Mouse (Mus musculus) neural tube, embryonic 11.5 days (tissue): ENCODE data around the gene Rassf2. TPM values are rescaled to one million over a fixed set of nuclear protein-coding genes. Genes with fewer than 3 reads are reported as not detected.

ENCODE experiments used
- ATAC-seq: fragments of 200-750 bp; cut with Nextera tagmentation; 2 replicates; pipeline ENCODE4 v1.8.0; 2017; ENCODE audit warnings: moderate number of reproducible peaks, mild to moderate bottlenecking, moderate TSS enrichment, moderate library complexity; ENCODE audit not compliant: insufficient read depth, low FRiP score, low TSS enrichment
- DNase-seq: peaks from one replicate; pipeline ENCODE4 v3.0.0-alpha.2; 2015; ENCODE audit warnings: low spot score
- H3K27ac ChIP-seq: fragments of 300-500 bp; sonication (generic); 2 replicates; pipeline ENCODE4 v1.5.1; 2014; ENCODE audit warnings: low read depth, mild to moderate bottlenecking, low read length
- H3K27me3 ChIP-seq: fragments of 300-500 bp; sonication (generic); 2 replicates; pipeline ENCODE4 v1.6.1; 2014; ENCODE audit warnings: mild to moderate bottlenecking, low read length, mixed read lengths; ENCODE audit not compliant: control insufficient read depth, insufficient read depth
- H3K36me3 ChIP-seq: fragments of 300-500 bp; sonication (generic); 2 replicates; pipeline ENCODE4 v1.6.1; 2014; ENCODE audit warnings: mild to moderate bottlenecking, low read length, moderate library complexity, mixed read lengths; ENCODE audit not compliant: control insufficient read depth, insufficient read depth
- H3K4me1 ChIP-seq: fragments of 300-500 bp; sonication (generic); 2 replicates; pipeline ENCODE4 v1.6.1; 2014; ENCODE audit warnings: low read length, mixed read lengths; ENCODE audit not compliant: control insufficient read depth, insufficient read depth
- H3K4me2 ChIP-seq: fragments of 300-500 bp; sonication (generic); 2 replicates; pipeline ENCODE4 v1.6.1; 2014; ENCODE audit warnings: low read depth, mild to moderate bottlenecking, moderate library complexity
- H3K4me3 ChIP-seq: fragments of 300-500 bp; sonication (generic); 2 replicates; pipeline ENCODE4 v1.5.1; 2014; ENCODE audit warnings: low read depth, low read length
- H3K9ac ChIP-seq: fragments of 300-500 bp; sonication (generic); 2 replicates; pipeline ENCODE4 v1.6.1; 2014; ENCODE audit warnings: mild to moderate bottlenecking, low read length
- H3K9me3 ChIP-seq: fragments of 300-500 bp; sonication (generic); 2 replicates; pipeline ENCODE4 v1.6.1; 2016; ENCODE audit warnings: low read length; ENCODE audit not compliant: control insufficient read depth
- WGBS: fragments of 180-500 bp; shearing (Covaris S2); extraction: QIAGEN DNeasy Blood & Tissue Kit; methylation state at CpG from one replicate; pipeline ENCODE4 v1.1.7; 2014; 5-methylcytosine and 5-hydroxymethylcytosine counted together
- polyA plus RNA-seq: library from polyadenylated mRNA; unstranded; fragments of >200 nt; fragmentation: Nextera tagmentation; extraction: Ambion mirVana; gene quantifications from 2 replicates; pipeline ENCODE4 v1.2.1, GENCODE M21; 2014

The Rassf2 gene
- 26.0 and 27.8 TPM in 2 replicates for polyA plus RNA-seq

- H3K4me2 ChIP-seq = peak within 1 kb of the TSS; percentile 93
- peaks cover 6% of the 10 kb centered on the region; the same call in 1 of the 2 replicates for H3K4me1 ChIP-seq
- no peaks in the 10 kb centered on the region for H3K27me3 ChIP-seq
- peak within 1 kb of the TSS; percentile 83 for H3K27ac ChIP-seq
- under 1% methylated on average over 34 of the region's 48 CpGs for WGBS
- H3K9me3 ChIP-seq = no peaks in the 10 kb centered on the region
- no peaks in the 10 kb centered on the region for H3K36me3 ChIP-seq
- H3K9ac ChIP-seq = peak within 1 kb of the TSS; percentile 72
- peak within 1 kb of the TSS; percentile 59 for H3K4me3 ChIP-seq
- ATAC-seq (peak; percentile 93), DNase-seq (peak; percentile 92)
Measured at GRCm38 (mm10) chr2:132029646-132030417, at the start of gene Rassf2. Rassf2 (minus strand) TSS chr2:132030258.

DNA sequence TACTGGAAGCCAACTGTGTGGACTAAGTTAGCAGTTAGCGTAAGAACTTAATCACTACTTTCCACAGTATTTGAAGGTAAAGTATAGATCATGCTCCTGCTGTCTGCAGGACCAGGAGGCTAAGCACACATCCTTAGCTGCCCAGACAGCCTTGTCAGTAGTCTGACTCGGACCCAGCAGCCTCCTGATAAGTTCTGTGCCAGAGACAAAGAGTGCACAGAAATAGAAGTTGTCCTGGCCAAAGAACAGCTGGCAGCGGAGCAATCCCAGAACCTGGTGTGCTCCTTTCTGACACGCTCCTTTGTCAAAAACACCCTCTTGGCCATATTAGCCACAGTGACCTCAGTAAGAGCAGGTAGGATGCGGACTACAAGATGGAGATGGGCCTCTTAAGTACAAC, 49.1 kb upstream of the Rassf2 start:
- Histone ChIP-seq H3K36me3 (no peaks in the 10 kb centered on the region; the same call in 1 of the 2 replicates), H3K4me1 (no peaks in the 10 kb centered on the region), H3K4me2 (no peak overlapping the region), H3K9me3 (no peaks in the 10 kb centered on the region), H3K27me3 (no peaks in the 10 kb centered on the region), H3K9ac (no peak overlapping the region), H3K4me3 (no peak overlapping the region), H3K27ac (no peak overlapping the region)
- WGBS = 81% methylated on average over 5 of the region's 5 CpGs
- DNase-seq = no peak
- ATAC-seq = no peak

- Histone ChIP-seq H3K9me3 (no peaks in the 10 kb centered on the region), H3K36me3 (0 out of 2 replicates have a peak, but pooled peaks cover 2% of the 10 kb centered on the region), H3K4me1 (no peaks in the 10 kb centered on the region), H3K4me3 (no peak overlapping the region), H3K4me2 (no peak overlapping the region), H3K27me3 (no peaks in the 10 kb centered on the region), H3K27ac (no peak overlapping the region), H3K9ac (no peak overlapping the region)
- 81% methylated on average over 3 of the region's 3 CpGs for WGBS
- no peak for ATAC-seq
- DNase-seq = no peak
Measured at GRCm38 (mm10) chr2:132073052-132073451, 43.0 kb upstream of the Rassf2 start.

DNA sequence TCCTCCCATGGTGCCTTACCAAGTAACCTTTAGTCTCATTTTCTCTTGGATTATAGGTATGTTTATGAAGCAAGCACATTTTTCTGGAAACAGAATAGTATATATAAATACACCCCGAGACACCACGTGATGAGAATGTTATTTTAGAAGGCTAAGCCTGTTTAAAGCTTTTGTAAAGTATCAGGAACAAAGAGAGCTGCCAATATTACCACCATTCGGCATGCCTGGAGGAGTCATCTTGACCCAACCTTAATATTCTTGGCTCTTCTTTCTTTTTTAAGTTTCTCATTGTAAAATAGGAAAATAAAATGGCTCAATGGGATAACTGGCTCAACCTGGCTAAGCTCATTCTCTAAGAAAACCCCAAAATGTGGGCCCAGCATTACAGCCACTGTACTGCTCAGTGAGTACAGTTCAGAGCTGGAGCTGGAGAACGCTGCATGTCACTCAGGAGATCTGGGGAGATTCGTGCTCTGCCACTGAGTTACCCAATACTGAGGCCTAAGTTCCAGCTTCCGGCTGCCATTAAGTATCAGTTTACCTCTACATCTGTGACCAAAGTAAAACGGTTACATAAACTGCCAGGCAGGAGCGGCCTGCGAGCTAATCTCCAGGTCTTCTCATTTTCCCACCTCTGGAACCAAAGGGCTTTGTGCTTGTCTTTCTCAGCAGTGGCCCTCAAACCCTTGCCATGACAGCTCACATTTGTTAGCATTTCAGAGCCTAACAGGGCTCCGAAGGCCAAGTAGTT, 40.1 kb upstream of the Rassf2 start:
- DNase-seq (no peak), ATAC-seq (no peak)
- Histone ChIP-seq H3K4me1 (no peaks in the 10 kb centered on the region), H3K36me3 (peaks cover 2% of the 10 kb centered on the region; the same call in 1 of the 2 replicates), H3K27me3 (no peaks in the 10 kb centered on the region), H3K9ac (no peak overlapping the region), H3K4me3 (no peak overlapping the region), H3K9me3 (no peaks in the 10 kb centered on the region), H3K4me2 (no peak overlapping the region), H3K27ac (no peak overlapping the region)
- 78% methylated on average over 10 of the region's 10 CpGs for WGBS

- Histone ChIP-seq H3K9ac (no peak overlapping the region), H3K4me2 (no peak overlapping the region), H3K36me3 (no peaks in the 10 kb centered on the region; the same call in 1 of the 2 replicates), H3K27ac (no peak overlapping the region), H3K4me1 (no peaks in the 10 kb centered on the region), H3K27me3 (no peaks in the 10 kb centered on the region), H3K4me3 (no peak overlapping the region), H3K9me3 (no peaks in the 10 kb centered on the region)
- WGBS = 82% methylated on average over 11 of the region's 11 CpGs
- DNase-seq (no peak), ATAC-seq (no peak)
Measured at GRCm38 (mm10) chr2:132064185-132064831, 34.2 kb upstream of the Rassf2 start.

DNA sequence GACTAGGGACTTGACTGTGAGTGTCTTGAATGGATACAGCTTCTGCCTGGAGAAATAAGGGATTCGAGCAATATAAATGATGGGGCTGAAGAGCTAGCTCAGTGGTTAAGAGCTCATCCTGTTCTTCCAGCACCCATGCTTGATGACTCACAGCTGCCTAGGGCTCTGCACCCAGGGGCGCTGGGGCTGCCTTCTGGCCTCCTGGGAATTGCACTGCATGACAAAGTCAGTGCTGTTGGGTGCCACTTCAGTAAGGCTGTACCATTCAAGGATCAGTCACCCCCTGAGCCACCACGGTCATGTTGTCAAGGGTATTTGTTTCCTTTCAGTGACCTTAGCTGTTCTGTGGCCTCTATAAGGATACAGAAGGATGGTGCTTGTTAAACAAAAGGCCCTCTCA, 33.7 kb upstream of the Rassf2 start:
- ATAC-seq = no peak

GRCm38 (mm10) chr2:132061884-132062283, 31.8 kb upstream of the Rassf2 start:
- Histone ChIP-seq H3K4me2 (no peak overlapping the region), H3K27ac (no peak overlapping the region), H3K4me1 (no peaks in the 10 kb centered on the region), H3K36me3 (no peaks in the 10 kb centered on the region; the same call in 1 of the 2 replicates), H3K9me3 (no peaks in the 10 kb centered on the region), H3K27me3 (no peaks in the 10 kb centered on the region), H3K9ac (no peak overlapping the region), H3K4me3 (no peak overlapping the region)
- WGBS = 96% methylated on average over 11 of the region's 11 CpGs
- ATAC-seq = no peak
- no peak for DNase-seq

More for the DNA sequence above, 33.7 kb upstream of the Rassf2 start:
- H3K4me1 ChIP-seq = no peaks in the 10 kb centered on the region
- WGBS = 82% methylated on average over 3 of the region's 3 CpGs
- no peak for DNase-seq
- H3K4me2 ChIP-seq = no peak overlapping the region
- H3K4me3 ChIP-seq = no peak overlapping the region
- H3K27me3 ChIP-seq = no peaks in the 10 kb centered on the region
- no peak overlapping the region for H3K9ac ChIP-seq
- no peaks in the 10 kb centered on the region; the same call in 1 of the 2 replicates for H3K36me3 ChIP-seq
- no peaks in the 10 kb centered on the region for H3K9me3 ChIP-seq
- no peak overlapping the region for H3K27ac ChIP-seq

DNA sequence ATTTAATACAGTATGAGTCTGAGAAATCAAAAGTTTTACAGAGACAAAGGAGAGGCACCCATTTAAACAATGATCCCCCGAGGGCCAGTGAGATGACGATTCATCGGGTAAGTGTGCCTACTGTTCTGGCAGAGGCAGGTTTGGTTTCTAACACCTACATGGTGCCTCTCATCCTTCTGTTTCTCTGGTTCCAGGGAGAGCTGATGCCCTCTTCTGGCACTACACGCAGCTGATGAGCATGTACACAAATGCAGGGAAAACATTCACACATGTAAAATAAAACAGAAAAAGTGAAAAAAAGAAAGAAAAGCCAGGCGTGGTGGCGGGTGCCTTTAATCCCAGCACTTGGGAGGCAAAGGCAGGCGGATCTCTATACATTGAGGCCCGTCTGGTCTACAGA, 29.9 kb upstream of the Rassf2 start:
- Histone ChIP-seq H3K4me2 (no peak overlapping the region), H3K4me3 (no peak overlapping the region), H3K36me3 (no peaks in the 10 kb centered on the region), H3K9me3 (no peaks in the 10 kb centered on the region), H3K27ac (no peak overlapping the region), H3K9ac (no peak overlapping the region), H3K4me1 (no peaks in the 10 kb centered on the region), H3K27me3 (no peaks in the 10 kb centered on the region)
- DNase-seq (no peak), ATAC-seq (no peak)
- 90% methylated on average over 8 of the region's 8 CpGs for WGBS
